Comparison of ENCODE assay signal across 8 mouse cellular contexts in the genomic region with DNA sequence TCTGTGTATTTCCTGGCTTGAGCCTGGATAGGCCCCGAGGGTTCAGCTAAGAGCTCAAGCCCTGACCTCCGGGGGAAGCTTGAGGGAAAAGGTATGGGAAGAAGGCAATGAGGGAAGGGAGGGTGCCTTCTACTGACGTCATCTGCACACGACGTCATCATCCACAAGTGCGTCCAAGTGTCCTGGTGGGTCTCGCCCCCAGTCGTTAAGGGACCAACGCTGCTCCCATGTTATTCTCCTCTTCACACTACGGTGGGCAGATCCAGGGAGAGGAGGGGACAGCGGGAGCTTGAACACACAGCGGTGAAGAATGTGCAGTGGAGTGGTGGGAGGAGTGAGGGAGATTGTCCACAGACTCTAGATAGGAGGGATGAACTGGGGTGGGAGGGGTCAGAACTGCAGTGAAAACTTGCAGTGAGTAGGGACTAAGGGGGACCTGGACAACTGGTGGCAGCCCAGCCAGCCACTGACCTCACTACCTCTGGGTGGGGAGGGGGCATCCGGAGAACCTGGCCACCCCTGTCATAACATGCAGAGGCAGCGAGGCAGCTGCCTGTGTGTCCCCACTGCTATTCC. TPM values are rescaled to one million over a fixed set of nuclear protein-coding genes. Genes with fewer than 3 reads are reported as not detected.
A peak's percentile ranks its signal among the peaks of the same experiment; 100 is the strongest.
DNase-seq lines count a peak whose midpoint lies in the region; ATAC-seq lines count a peak whose summit lies in the region.

No protein-coding gene starts in this region.

- peak overlapping the region; percentile 99 for H3K27ac ChIP-seq in embryonic facial prominence, embryonic 13.5 days
- peak overlapping the region; percentile 99 for H3K27ac ChIP-seq in limb, embryonic 15.5 days
- H3K27ac ChIP-seq in neural tube, embryonic 12.5 days: peak overlapping the region; percentile 53; the same call in 1 of the 2 replicates

- intact Hi-C loops in heart, postnatal 14 days (cut with DNase I): no loop called here
- intact Hi-C loops in left cerebral cortex, postnatal 14 days (cut with DNase I): no loop called here

- peaks cover 90% of the 10 kb centered on the region for H3K4me1 ChIP-seq in embryonic facial prominence, embryonic 13.5 days
- H3K4me1 ChIP-seq in limb, embryonic 15.5 days: peaks cover 92% of the 10 kb centered on the region
- peaks cover 64% of the 10 kb centered on the region for H3K4me1 ChIP-seq in neural tube, embryonic 12.5 days

- DNase-seq in adrenal gland, postnatal 14 days: peak; percentile 66
- DNase-seq in adrenal gland, postnatal 10 days: no peak
- DNase-seq in heart, postnatal 14 days: peak; percentile 68 to 75
- DNase-seq in left cerebral cortex, adult 18-20 months (ENCODE audit: low spot score in 2 of 2): no peak
- no peak for DNase-seq in left cerebral cortex, postnatal 14 days (ENCODE audit: low spot score in 2 of 2)

- peaks cover 13% of the 10 kb centered on the region for H3K27me3 ChIP-seq in embryonic facial prominence, embryonic 13.5 days
- no peaks in the 10 kb centered on the region for H3K27me3 ChIP-seq in limb, embryonic 15.5 days
- peaks cover 49% of the 10 kb centered on the region for H3K27me3 ChIP-seq in neural tube, embryonic 12.5 days (replicated peaks)

- H3K4me2 ChIP-seq in embryonic facial prominence, embryonic 13.5 days: peak overlapping the region; percentile 81
- H3K4me2 ChIP-seq in limb, embryonic 15.5 days: peak overlapping the region; percentile 67
- H3K4me2 ChIP-seq in neural tube, embryonic 12.5 days (replicated peaks): peak overlapping the region; percentile 48

- WGBS in embryonic facial prominence, embryonic 13.5 days: 5% methylated on average over 14 of the region's 14 CpGs
- WGBS in limb, embryonic 15.5 days: 10% methylated on average over 14 of the region's 14 CpGs
- WGBS in neural tube, embryonic 12.5 days: 9% methylated on average over 14 of the region's 14 CpGs

- H3K9me3 ChIP-seq in embryonic facial prominence, embryonic 13.5 days: no peaks in the 10 kb centered on the region
- H3K9me3 ChIP-seq in limb, embryonic 15.5 days: no peaks in the 10 kb centered on the region
- no peaks in the 10 kb centered on the region for H3K9me3 ChIP-seq in neural tube, embryonic 12.5 days

- peaks cover 34% of the 10 kb centered on the region for H3K36me3 ChIP-seq in embryonic facial prominence, embryonic 13.5 days
- peaks cover 30% of the 10 kb centered on the region for H3K36me3 ChIP-seq in limb, embryonic 15.5 days
- H3K36me3 ChIP-seq in neural tube, embryonic 12.5 days: no peaks in the 10 kb centered on the region

- peak overlapping the region; percentile 52 for H3K4me3 ChIP-seq in embryonic facial prominence, embryonic 13.5 days
- peak overlapping the region; percentile 57 for H3K4me3 ChIP-seq in limb, embryonic 15.5 days
- peak overlapping the region; percentile 12 for H3K4me3 ChIP-seq in neural tube, embryonic 12.5 days

- peak overlapping the region; percentile 81 for H3K9ac ChIP-seq in embryonic facial prominence, embryonic 13.5 days
- H3K9ac ChIP-seq in limb, embryonic 15.5 days: peak overlapping the region; percentile 49
- H3K9ac ChIP-seq in neural tube, embryonic 12.5 days: peak overlapping the region; percentile 26; the same call in 1 of the 2 replicates

- ATAC-seq in embryonic facial prominence, embryonic 13.5 days (ENCODE audit: insufficient number of reproducible peaks, insufficient read depth, low FRiP score, low TSS enrichment, low read depth): no peak
- no peak for ATAC-seq in limb, embryonic 15.5 days (ENCODE audit: insufficient number of reproducible peaks, low FRiP score, low TSS enrichment, low read depth)
- no peak for ATAC-seq in neural tube, embryonic 12.5 days (ENCODE audit: low FRiP score, low read depth)

RNA-seq across cellular contexts. Expression of gene Tns2, which starts 3.2 kb away (rescaled TPM):
- 83.0 and 121 TPM in 2 replicates for total RNA-seq in adrenal gland, postnatal 14 days (2021)
- total RNA-seq in adrenal gland, postnatal 10 days (2021): 10 to 100 TPM; 64.5 to 84.6 TPM
- polyA plus RNA-seq in embryonic facial prominence, embryonic 13.5 days (2015; fragmentation: Nextera tagmentation; extraction: Ambion mirVana): 40.1 and 49.3 TPM in 2 replicates
- total RNA-seq in heart, postnatal 14 days (2021): 100 to 1,000 TPM; 119 to 121 TPM
- polyA plus RNA-seq in limb, embryonic 15.5 days (2015; fragmentation: Nextera tagmentation; extraction: Ambion mirVana): 47.5 and 48.6 TPM in 2 replicates
- polyA plus RNA-seq in neural tube, embryonic 12.5 days (2016; fragmentation: Nextera tagmentation; extraction: Ambion mirVana): 13.0 and 13.5 TPM in 2 replicates
- 10 to 100 TPM; 16.0 to 21.8 TPM for total RNA-seq in left cerebral cortex, adult 18-20 months (2021)
- 10 to 100 TPM; 14.4 to 18.5 TPM for total RNA-seq in left cerebral cortex, postnatal 14 days (2021)

RNA-seq across cellular contexts. Expression of gene Eif4b, which starts 29.9 kb away (rescaled TPM):
- total RNA-seq in adrenal gland, postnatal 14 days (2021): 224 and 250 TPM in 2 replicates
- 100 to 1,000 TPM; 248 to 266 TPM for total RNA-seq in adrenal gland, postnatal 10 days (2021)
- polyA plus RNA-seq in embryonic facial prominence, embryonic 13.5 days (2015; fragmentation: Nextera tagmentation; extraction: Ambion mirVana): 120 and 129 TPM in 2 replicates
- total RNA-seq in heart, postnatal 14 days (2021): 100 to 1,000 TPM; 130 to 147 TPM
- polyA plus RNA-seq in limb, embryonic 15.5 days (2015; fragmentation: Nextera tagmentation; extraction: Ambion mirVana): 103 and 111 TPM in 2 replicates
- 89.2 and 92.3 TPM in 2 replicates for polyA plus RNA-seq in neural tube, embryonic 12.5 days (2016; fragmentation: Nextera tagmentation; extraction: Ambion mirVana)
- 100 to 1,000 TPM; 173 to 179 TPM for total RNA-seq in left cerebral cortex, adult 18-20 months (2021)
- 100 to 1,000 TPM; 167 to 168 TPM for total RNA-seq in left cerebral cortex, postnatal 14 days (2021)

RNA-seq across cellular contexts. Expression of gene Spryd3, which starts 32.6 kb away (rescaled TPM):
- total RNA-seq in adrenal gland, postnatal 14 days (2021): 23.3 and 30.8 TPM in 2 replicates
- 10 to 100 TPM; 27.4 to 31.5 TPM for total RNA-seq in adrenal gland, postnatal 10 days (2021)
- 20.4 and 21.6 TPM in 2 replicates for polyA plus RNA-seq in embryonic facial prominence, embryonic 13.5 days (2015; fragmentation: Nextera tagmentation; extraction: Ambion mirVana)
- 10 to 100 TPM; 14.0 to 17.5 TPM for total RNA-seq in heart, postnatal 14 days (2021)
- polyA plus RNA-seq in limb, embryonic 15.5 days (2015; fragmentation: Nextera tagmentation; extraction: Ambion mirVana): 33.4 and 35.4 TPM in 2 replicates
- polyA plus RNA-seq in neural tube, embryonic 12.5 days (2016; fragmentation: Nextera tagmentation; extraction: Ambion mirVana): 29.6 and 33.3 TPM in 2 replicates
- 100 to 1,000 TPM; 153 to 163 TPM for total RNA-seq in left cerebral cortex, adult 18-20 months (2021)
- 100 to 1,000 TPM; 143 to 152 TPM for total RNA-seq in left cerebral cortex, postnatal 14 days (2021)

RNA-seq across cellular contexts. Expression of gene Igfbp6, which starts 40.7 kb away (rescaled TPM):
- 45.7 and 48.0 TPM in 2 replicates for total RNA-seq in adrenal gland, postnatal 14 days (2021)
- total RNA-seq in adrenal gland, postnatal 10 days (2021): 10 to 100 TPM; 40.3 to 48.1 TPM
- 1.1 and 1.9 TPM in 2 replicates for polyA plus RNA-seq in embryonic facial prominence, embryonic 13.5 days (2015; fragmentation: Nextera tagmentation; extraction: Ambion mirVana)
- total RNA-seq in heart, postnatal 14 days (2021): 10 to 100 TPM; 42.0 to 51.8 TPM
- 17.5 and 24.6 TPM in 2 replicates for polyA plus RNA-seq in limb, embryonic 15.5 days (2015; fragmentation: Nextera tagmentation; extraction: Ambion mirVana)
- 0.60 and 0.63 TPM in 2 replicates for polyA plus RNA-seq in neural tube, embryonic 12.5 days (2016; fragmentation: Nextera tagmentation; extraction: Ambion mirVana)
- 10 to 100 TPM; 60.2 to 61.6 TPM for total RNA-seq in left cerebral cortex, adult 18-20 months (2021)
- total RNA-seq in left cerebral cortex, postnatal 14 days (2021): 10 to 100 TPM; 11.9 to 13.5 TPM

RNA-seq across cellular contexts. Expression of gene Soat2, which starts 46.9 kb away (rescaled TPM):
- total RNA-seq in adrenal gland, postnatal 14 days (2021): 0.26 and 4.7 TPM in 2 replicates
- 1 to 10 TPM; 4.9 to 8.1 TPM for total RNA-seq in adrenal gland, postnatal 10 days (2021)
- 0.88 TPM in 1 of 2 replicates, not detected in the other for polyA plus RNA-seq in embryonic facial prominence, embryonic 13.5 days (2015; fragmentation: Nextera tagmentation; extraction: Ambion mirVana)
- total RNA-seq in heart, postnatal 14 days (2021): under 1 TPM in 1 of 2 experiments, not detected in 1; 0.17 TPM
- polyA plus RNA-seq in limb, embryonic 15.5 days (2015; fragmentation: Nextera tagmentation; extraction: Ambion mirVana): 0.61 and 0.81 TPM in 2 replicates
- 0.11 TPM in 1 of 2 replicates, not detected in the other for polyA plus RNA-seq in neural tube, embryonic 12.5 days (2016; fragmentation: Nextera tagmentation; extraction: Ambion mirVana)
- total RNA-seq in left cerebral cortex, adult 18-20 months (2021): under 1 TPM in 1 of 2 experiments, not detected in 1; 0.30 TPM
- not detected for total RNA-seq in left cerebral cortex, postnatal 14 days (2021)

Comparison
In these comparisons a context has a peak if more than half of its experiments do, and no peak if none do; other contexts are left out.
1. DNase-seq: peak in adrenal gland, postnatal 14 days (single experiment) and heart, postnatal 14 days (2 of 2); none in adrenal gland, postnatal 10 days (single experiment), left cerebral cortex, adult 18-20 months (0 of 2) and left cerebral cortex, postnatal 14 days (0 of 2).
2. H3K9ac ChIP-seq: peak in every context shown above with its lines; median percentile 81 in embryonic facial prominence, embryonic 13.5 days; 49 in limb, embryonic 15.5 days; 26 in neural tube, embryonic 12.5 days.
3. Peak in every context shown above with its lines, with median percentiles within 50 percentile points of each other: H3K27ac ChIP-seq, H3K4me2 ChIP-seq and H3K4me3 ChIP-seq.